Mouse (Mus musculus): ENCODE results near the gene Sh3bgr.
A peak's percentile ranks its signal among the peaks of the same experiment; 100 is the strongest.

The Sh3bgr gene

DNA sequence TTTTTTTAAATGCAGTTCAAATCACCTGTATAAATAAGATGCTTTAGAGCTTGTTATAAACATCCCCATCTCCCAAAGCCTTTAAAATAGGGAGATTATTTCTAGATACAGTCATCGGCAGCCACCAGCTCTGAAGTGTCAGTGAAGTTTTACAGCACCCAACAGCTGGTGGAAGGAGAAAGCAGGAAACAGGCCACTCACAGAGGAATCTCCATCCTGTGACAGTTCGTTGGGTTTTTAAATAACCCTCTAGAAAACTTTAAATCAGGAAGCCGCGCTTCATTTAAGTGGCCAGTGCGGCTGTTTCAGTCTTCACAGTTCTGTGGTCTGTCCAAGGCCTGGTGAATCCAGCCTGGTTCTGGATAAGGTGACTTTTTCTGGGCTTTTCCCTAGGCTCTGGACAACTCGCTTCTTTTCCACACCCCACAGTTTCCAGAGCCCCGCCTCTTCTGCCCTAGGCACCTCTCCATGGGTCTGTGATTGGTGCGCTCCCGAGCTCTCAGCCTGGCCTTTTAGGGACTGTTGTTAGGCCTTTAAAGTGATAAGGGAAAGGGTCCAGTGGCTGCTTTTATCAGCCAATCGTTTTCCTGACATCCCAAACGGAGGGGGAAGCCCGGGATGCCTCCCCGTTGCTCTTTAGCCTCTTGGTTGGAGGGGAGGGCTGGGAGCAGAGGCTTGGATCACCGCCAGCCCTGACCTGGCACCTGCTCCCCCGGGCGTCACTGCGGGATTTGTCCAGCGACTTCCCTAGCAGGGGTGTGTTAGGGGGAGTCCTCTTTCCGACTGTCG is at the start of gene Sh3bgr:
Gene Sh3bgr (plus strand): TSS at position 538 of the 789 bp plus-strand sequence.
- DNase-seq = no peak

DNA sequence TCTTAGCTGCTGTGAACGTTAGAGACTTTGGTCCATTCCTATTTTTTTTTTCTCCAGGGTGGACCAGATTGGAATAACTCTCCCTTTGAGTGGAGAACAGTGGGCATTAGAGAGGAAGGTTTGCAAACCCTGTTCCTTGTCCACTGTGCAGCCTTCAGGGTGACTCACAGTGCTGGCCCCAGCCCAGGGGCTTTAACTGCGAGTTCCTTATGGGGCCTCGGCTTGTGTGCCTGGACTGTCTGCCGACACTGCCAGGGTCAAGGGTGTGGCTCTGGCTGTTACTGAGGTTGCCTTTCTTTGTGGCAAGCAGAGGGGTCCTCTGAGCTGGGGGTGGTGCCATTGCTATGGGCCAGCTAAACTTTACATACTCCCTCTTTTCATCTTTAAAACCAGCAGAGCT is 49.3 kb upstream of the Sh3bgr start:
- DNase-seq = no peak

DNA sequence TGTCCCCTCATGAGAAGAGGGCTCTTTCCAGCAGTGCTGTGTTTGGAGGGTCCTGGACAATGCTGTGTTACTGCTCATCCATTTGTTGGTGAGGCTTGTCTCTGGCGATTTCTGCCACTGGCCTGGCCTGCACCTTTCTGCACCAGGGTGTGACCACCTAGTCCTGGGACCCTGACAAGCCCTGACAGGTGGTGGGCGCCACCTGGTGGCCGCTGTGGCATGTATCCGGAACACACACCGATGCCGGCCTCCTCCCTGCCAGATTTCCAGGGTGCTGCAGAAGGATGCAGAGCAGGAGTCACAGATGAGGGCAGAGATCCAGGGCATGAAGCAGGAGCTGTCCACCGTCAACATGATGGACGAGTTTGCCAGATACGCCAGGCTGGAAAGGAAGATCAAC is 48.7 kb upstream of the Sh3bgr start:
- peak; percentile 43 to 49 for DNase-seq

DNA sequence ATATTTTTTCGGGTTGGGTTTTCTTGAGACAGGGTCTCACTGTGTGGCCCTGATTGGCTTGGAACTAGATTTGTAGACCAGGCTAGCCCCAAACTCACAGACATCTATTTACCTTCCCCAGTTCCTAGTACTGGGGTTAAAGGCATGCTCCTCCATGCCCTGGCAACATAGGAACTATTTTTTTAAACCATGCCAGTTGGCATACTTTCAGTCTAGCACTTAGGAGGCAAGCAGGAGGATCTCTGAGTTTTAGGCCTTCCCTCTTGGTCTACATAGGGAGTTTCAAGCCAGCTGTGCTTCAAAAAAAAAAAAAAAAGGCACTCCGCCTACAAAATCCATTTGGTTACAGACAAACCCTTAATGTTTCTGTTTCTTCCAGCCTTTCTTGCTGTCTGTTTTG is 45.8 kb upstream of the Sh3bgr start:
- DNase-seq = no peak

DNA sequence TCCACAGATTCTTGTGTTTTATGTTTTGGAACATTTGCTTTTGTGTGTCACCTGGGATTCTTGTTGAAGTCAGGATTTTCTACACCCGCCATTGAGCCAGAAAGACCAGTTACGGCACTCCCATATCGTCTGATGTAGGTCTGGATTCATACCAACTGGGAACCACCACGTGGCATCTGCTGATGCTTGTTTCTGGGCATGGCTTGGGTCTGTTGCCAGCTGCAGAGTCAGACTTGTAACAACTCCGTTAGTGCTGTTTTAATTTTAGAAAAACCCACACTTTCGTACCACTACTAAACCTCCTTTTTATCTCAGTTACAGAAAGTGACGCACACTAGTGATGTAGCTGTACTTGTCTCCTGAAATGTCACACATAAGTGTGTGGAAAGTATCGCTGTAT is 44.2 kb upstream of the Sh3bgr start:
- no peak for DNase-seq

DNA sequence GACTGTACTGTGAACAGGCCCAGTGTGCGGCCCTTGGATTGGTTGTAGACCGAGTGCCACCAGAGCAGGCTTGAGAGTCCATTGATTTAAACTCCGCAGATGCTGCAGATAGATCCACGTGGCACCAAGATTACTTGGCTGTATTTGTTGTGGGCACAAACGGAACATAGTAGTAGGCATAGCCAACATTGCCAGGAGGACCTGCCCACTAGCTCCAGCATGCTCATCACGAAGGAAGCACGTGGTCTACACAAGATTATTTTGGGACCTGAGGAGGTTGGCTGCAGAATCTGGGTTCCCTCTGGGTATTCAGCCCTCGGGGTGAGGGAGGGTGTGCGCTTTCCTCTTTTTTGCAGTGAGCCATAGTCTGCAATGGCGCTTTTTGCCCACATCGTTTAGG is 43.1 kb upstream of the Sh3bgr start:
- no peak for DNase-seq

DNA sequence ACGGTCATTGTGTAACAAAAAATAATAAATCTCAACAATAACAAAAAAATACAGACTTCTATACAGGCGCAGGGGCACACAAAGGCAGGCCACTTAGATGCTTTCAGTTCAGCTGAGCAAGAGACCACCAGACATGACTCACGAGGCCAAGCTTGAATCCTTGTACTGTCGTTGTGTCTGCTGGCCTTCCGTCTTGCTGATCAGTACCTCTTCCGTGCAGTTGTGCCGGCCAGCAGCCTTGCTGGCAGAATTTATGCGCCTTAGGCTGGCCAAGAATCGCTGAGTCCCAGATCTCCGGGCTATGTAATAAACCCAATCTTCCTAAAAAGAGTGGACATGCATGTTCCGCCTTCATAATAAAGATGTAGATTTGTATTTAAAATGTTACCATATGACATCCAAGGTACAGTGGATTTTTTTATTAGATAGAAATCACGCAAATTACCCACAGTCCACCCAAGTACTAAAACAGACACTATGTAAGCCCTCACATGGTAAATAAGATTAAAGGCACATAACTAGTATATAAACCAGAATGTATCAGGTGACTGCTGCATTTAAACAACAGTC is 41.7 kb upstream of the Sh3bgr start:
- DNase-seq = no peak

DNA sequence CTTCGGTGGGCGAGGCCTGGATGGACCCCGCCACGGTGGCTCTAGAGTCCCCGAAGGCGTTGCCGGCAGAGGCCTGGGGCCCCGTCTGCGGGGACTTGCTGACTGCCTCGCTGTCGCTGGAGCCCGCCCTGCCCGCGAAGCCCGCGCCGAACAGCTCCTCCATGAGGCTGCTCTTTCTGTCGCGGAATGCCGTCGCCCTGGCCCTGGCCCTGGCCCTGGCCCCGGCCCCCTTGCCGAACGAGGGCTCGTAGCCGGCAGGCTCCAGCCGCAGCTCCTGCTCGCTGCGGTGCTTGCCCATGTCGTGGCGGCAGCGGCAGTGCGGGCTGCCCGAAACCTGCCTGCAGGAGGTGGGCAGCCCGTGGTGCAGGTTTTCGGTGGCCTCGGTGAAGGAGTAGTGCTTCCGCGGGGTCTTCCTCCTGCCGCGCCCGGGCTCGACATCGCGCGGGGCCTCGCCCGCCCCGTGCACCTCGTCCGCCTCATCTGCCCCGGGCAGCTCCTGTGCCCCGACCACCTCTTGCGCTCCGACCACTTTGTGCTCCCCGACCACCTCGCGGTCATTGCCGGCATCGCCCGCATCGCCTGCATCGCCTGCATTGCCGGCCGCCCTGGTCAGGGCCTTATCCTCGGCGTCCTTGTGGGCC is 41.0 kb upstream of the Sh3bgr start:
- peak in 1 of 2 experiments; percentile 29 for DNase-seq

DNA sequence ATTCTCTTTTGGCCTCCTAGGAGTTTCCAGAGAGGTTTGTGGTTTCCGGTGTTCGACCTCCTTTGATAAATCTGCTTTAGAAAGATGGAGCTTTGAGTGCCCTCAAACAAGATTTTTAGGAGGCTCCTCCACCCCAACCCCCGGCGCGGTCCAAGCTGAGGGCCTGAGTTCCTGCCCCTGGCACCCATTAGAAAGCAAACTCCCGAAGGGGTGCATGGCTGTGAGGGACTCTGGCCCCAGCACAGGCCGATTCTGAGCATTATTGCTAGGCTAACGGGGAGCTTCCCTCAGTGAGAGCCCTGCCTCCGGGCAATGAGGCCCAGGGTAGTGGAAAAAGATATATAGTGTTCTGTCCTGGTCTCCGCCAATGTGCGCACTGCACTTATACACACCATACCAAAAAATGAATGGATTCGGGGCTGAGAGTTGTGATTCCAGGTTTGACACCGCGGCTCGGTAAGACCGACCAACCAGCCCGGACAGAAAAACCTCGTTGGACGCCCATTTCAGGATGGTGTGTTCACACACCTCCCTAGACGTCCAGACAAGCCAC is 40.4 kb upstream of the Sh3bgr start:
- DNase-seq = no peak

DNA sequence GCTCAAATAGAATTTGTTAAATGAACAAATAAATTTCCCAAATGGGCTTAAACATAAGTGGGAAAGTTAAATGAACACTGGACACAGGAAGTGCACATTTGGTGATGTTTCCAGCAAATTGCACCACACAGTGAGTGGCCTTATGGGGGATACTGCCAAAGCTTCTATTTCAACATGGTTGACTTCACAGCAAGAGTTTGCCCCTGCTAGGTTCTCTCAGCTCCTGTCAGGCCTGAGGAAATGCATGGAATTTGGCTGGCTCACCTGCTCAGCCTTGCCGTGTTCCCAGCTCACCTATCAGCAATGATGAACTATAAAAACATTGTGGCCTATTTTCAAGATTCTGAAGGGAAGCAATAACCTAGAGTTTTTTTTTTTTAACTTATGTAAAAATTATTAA is 39.3 kb upstream of the Sh3bgr start:
- no peak for DNase-seq

DNA sequence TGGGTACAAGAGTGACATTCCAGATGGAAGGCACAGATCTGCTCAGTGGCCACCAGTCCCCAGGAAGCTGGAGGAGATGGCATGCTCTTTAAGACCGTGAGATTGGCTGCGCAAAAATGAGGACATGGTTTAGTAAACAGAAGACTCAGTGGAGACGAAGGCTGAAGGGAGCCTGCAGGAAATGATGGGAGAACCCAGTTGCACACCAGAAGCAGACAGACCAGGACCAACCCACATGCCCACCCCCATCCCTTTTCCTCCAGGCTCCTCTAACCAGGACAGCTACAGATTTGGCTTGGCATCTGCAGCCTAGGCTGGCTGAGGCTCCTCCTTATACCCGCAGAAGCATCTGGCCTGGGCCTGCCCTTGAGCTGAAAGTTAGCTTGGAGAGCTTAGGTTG is 38.9 kb upstream of the Sh3bgr start:
- no peak for DNase-seq

DNA sequence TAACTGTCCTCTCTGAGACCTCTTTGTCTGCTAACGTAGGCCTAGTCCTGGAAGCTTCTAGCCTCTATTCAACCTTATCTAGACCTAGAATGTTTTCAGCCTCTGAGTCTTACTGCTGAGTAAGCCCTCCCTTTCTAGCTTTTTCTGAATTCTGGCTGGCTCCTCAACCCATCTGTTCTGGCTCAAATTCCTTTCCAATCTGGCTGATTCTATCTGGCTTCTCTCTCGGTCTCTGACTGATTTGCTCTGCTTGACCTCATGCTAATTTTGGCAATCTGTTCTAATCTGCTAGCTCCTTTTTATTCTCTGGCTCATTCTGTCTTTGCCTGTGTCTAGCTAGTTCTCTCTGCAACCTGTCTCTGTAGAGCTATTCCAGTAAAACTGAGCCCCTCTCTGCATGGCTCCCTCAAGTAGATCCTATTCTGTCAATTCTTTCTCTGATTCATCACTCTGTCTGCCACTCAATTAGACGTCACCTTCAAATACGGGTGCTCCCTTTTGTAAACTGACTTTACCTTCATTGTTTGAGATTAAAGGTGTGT is 34.5 kb upstream of the Sh3bgr start:
- no peak for DNase-seq

DNA sequence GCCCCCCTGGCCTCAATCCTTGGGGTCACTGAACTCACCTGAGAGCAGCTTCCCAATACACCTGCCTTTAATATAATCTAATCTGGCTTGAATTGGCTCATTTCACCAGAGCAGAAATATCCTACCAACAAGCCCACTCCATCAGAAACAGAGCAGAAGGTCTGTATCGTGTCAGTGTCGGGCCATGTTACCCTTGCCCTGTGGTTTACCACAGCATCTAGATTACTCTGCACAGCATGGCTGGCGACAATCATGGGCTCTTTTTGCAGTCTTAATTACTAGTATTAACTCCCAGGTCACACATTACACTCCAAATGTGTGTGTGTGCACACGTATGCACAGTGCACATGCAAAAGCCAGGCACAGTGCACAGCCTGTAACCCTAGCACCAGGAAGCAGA is 31.4 kb upstream of the Sh3bgr start:
- no peak for DNase-seq

DNA sequence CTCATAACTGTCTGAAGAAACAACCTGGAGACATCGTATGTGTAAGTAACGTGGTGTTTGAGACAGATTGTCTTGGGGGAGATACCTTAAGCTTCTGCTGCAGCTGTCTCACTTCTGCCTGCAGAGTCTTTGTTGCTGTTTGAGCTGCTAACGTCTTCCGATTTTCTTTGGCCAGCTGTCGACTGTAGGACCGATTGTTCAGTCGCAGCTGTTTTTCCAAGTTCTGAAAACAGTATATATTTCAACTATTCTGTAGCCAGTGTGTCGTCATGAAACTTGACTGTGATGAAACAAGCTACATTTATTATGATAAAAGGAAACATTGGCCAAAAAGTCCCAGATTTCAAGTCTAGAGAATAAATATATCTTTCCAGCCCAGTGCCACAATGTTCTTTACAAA is 26.6 kb upstream of the Sh3bgr start:
- DNase-seq = no peak

DNA sequence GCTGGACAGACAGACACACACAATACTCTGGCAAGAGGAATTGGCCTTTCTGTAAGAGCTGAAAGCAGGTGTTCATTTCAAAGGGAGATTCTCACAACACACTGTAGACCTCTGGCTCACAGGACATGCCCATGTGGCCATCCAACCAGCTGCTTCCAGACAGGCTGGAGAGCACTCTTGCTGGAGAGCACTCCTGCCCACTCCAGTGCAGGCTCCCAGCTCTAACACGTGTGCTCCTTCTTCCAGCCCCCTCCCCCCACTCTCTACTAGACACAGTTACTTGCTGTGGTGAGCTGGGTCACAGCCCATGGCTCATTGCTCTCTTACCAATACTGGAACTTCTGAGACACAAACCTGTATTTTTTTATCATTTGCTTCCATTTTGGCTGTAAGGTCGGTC is 24.9 kb upstream of the Sh3bgr start:
- DNase-seq = no peak

DNA sequence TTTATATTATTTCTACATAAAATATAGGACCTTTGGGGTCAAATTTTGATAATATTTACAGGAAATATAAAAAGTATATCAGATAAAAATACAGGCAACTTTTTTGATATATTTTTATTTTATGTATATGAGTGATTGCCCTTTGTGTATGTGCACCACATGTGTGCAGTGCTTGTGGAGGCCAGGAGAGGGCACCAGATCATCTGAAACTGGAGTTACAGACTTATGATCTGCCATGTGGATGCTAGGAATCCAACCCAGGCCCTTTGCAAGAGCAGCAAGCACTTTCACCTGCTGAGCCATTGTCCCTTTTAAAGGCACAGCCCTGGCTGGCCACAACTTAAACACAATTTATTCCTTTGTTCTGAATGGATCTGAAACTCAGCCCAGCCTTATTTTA is 21.1 kb upstream of the Sh3bgr start:
- DNase-seq = no peak

DNA sequence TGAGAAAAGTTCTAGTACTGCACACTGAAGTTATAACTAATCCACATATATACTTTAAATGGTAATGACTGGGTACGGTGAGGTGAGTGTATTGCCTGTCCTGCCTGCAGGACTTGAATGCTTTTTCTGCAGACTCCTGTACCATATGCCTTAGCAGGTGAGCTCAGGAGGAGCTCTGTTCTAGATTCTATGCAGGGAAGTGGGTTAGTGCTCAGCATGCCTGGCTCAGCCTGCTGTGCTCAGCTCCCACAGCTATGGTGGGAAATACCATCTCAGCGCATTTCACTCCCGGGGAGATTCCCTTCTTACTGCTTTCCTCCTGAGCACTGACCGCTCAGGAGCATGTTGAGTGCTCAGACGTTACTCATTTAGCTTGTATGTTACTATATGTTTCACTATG is 12.6 kb upstream of the Sh3bgr start:
- no peak for DNase-seq

DNA sequence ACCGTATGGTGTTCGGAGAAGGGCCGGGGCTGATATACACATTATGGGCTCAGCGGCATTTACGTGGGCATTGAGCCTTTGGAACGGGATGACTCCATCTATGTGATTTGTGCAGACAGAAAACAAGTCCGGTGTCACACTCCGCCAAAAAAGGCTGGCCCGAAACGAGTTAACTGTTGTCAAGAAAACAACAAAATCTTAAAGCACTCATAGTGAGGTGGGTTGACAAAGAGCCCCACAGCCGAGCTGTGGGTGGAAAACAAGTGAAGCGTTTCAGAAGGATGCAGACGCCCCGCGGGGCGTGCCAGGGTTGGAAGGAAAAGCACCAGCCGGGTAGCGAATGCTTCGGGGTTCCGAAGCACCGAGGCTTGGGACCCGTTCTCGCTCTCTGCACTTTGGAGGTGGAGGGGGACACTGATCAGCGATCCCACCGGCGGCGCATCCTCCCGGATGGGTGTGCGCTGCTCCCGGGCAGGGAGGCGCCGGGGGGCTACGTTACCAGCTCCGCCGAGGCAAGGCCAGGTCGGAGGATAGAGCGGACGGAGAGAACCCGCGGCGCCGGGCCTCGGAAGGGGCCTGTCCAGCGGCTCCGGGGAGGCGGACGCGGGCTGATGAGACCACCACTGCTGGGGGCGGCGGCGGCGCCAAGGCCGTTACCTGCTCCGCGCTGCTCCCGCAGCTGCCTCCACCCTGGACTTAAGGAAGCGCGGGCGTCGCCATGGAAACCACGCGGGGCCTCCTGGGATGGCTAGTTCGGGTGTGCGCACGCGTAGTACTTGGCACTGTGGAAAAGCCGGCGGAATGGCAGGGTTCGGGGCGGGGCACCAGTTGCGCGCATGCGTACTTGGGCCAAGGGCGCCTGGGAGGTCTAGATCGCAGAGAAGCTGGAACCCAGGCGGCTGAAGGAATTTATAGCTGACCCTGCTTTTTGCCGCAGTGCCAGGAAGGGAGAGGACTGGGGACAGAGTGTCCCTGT is 8.4 kb upstream of the Sh3bgr start, which contains the start of gene Lca5l:
Gene Lca5l (minus strand): TSS at position 741 of the 976 bp plus-strand sequence.
- peak; percentile 95 to 96 for DNase-seq

DNA sequence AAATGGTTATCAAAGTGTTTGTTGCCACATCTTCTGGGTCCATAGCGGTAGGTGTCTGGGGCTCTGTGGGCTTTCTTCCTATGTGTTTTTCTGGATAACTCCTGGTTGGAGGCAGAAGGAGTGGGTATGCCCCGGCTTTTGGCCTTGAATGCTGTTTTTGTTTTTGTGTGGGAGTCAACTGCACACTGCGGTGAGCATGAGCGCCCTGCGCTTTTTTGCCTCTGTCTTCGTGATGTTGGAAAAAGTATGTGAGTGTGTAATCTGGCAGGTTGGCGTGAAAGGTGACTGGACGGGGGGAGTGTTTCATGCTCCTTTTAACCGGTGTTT is 415 bp downstream of the Sh3bgr start:
- no peak for DNase-seq

DNA sequence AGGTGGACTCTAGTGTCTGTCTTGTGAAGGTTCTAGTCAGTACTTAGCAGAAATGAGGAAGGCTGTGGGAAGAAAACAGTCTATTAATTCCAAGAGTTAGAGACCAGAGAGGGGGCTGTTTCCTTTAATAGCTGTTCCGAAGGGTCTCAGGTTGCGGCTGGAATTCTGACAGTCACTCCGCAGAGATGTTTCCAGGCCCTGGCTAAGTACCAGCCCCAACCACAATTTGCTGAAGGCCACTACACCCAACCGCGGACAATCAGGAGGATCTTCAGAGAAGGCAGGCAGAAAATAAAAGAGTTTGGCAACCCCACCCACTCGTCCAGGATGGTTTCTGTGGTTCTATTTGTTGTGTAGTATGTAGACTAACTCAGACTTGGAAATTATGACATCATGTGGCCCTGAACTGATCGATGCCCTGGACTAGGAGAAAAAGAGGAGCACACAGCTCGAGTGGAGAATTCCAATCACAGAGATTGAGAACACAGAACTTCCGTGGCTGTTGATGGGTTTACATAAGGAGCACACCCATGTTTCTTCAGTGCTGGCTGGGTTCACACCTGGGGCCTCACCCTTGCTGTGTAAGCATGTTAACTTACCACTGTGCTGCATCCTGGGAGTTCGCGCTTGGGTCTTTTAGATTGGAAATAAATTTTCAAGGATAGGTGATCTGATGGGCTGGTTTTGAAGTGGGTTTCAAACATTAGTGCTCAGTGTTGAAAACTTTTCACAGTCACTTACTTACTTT is 1.4 kb downstream of the Sh3bgr start:
- no peak for DNase-seq

DNA sequence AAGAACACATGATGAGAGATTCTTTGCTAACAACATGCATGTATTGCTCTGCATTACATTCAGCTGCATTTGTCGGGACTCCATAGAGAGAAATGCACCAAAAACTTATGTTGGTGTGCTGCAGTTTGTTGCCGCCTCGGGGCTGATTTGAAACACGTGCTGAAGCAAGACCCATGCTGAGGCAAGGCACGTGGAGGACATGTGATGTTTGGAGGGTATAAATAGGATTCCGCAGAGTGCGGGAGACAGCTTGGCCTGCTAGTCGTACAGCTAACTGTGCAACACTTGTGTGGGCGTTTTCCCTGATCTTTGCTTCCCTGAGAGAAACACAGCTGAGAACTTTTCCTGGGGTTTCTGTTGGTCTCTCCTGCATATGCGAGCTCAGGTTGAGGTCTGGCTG is 9.5 kb downstream of the Sh3bgr start:
- no peak for DNase-seq

DNA sequence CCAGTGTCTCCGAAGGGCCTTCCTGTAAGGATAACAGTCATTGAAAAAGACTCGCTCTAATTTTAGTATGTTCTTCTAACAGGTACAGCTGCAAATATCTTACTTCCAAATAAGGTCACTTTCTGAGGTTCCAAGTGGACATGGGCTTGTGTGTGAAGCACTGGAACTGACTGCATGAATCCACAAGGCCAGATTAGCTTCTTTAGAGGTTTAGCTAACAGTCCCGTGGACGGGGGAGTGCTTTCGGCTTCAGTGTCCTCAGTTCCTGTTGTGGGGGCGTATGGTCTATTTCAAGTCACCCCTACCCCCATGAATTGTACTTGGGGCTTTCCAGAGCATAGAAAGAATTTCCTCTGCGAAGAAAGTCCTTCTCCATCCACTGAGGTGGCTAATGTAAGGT is 10.6 kb downstream of the Sh3bgr start:
- no peak for DNase-seq
